Mouse (Mus musculus): ENCODE data around the gene Cd248. TPM values are rescaled to one million over a fixed set of nuclear protein-coding genes. Genes with fewer than 3 reads are reported as not detected.
A peak's percentile ranks its signal among the peaks of the same experiment; 100 is the strongest.

Cd248 gene
- polyA plus RNA-seq, 1 experiment, result 3.1 TPM

GRCm38 (mm10) chr19:5069978-5070377 is 2.1 kb downstream of the Cd248 start:
- Histone ChIP-seq H3K4me3 (ENCODE audit: low read depth, low read length) (no peak overlapping the region), H3K9ac (ENCODE audit: low read depth, poor library complexity, severe bottlenecking) (no peak overlapping the region), H3K27me3 (ENCODE audit: control insufficient read depth, insufficient read depth, low read length, poor library complexity, severe bottlenecking) (no peaks in the 10 kb centered on the region), H3K4me1 (ENCODE audit: control insufficient read depth, insufficient read depth, low read length) (peaks cover 6% of the 10 kb centered on the region), H3K27ac (ENCODE audit: insufficient read depth, low read length) (no peak overlapping the region), H3K9me3 (replicated peaks; ENCODE audit: control insufficient read depth, insufficient read depth, low read length, poor library complexity, severe bottlenecking) (no peaks in the 10 kb centered on the region), H3K36me3 (ENCODE audit: control insufficient read depth, insufficient read depth, low read length, poor library complexity, severe bottlenecking) (no peaks in the 10 kb centered on the region)
- no peak for TF ChIP-seq POLR2A (IDR thresholded peaks at IDR 0.05; ENCODE audit: insufficient read depth, low read length)
- TF ChIP-seq CTCF (IDR thresholded peaks at IDR 0.05; ENCODE audit: low read depth, low read length), result no peak
- TF ChIP-seq EP300 (IDR thresholded peaks at IDR 0.05; ENCODE audit: insufficient read depth, low read depth, low read length), result no peak

- H3K27me3 ChIP-seq (ENCODE audit: control insufficient read depth, insufficient read depth, low read length, poor library complexity, severe bottlenecking), result no peaks in the 10 kb centered on the region
- no peaks in the 10 kb centered on the region for H3K9me3 ChIP-seq (replicated peaks; ENCODE audit: control insufficient read depth, insufficient read depth, low read length, poor library complexity, severe bottlenecking)
- H3K9ac ChIP-seq (ENCODE audit: low read depth, poor library complexity, severe bottlenecking), result peak overlapping the region; percentile 74
- TF ChIP-seq POLR2A (IDR thresholded peaks at IDR 0.05; ENCODE audit: insufficient read depth, low read length) (no peak), EP300 (IDR thresholded peaks at IDR 0.05; ENCODE audit: insufficient read depth, low read depth, low read length) (no peak), CTCF (IDR thresholded peaks at IDR 0.05; ENCODE audit: low read depth, low read length) (no peak)
- peaks cover 6% of the 10 kb centered on the region for H3K4me1 ChIP-seq (ENCODE audit: control insufficient read depth, insufficient read depth, low read length)
- H3K36me3 ChIP-seq (ENCODE audit: control insufficient read depth, insufficient read depth, low read length, poor library complexity, severe bottlenecking), result no peaks in the 10 kb centered on the region
- peak overlapping the region; percentile 48; the same call in 1 of the 2 replicates for H3K27ac ChIP-seq (ENCODE audit: insufficient read depth, low read length)
- H3K4me3 ChIP-seq (ENCODE audit: low read depth, low read length), result peak overlapping the region; percentile 78; the same call in 1 of the 2 replicates
Measured at GRCm38 (mm10) chr19:5071077-5071476, 3.2 kb downstream of the Cd248 start.

GRCm38 (mm10) chr19:5071545-5072369 is 3.9 kb downstream of the Cd248 start:
- Histone ChIP-seq H3K27ac (ENCODE audit: insufficient read depth, low read length) (peak overlapping the region; percentile 83), H3K9me3 (replicated peaks; ENCODE audit: control insufficient read depth, insufficient read depth, low read length, poor library complexity, severe bottlenecking) (no peaks in the 10 kb centered on the region), H3K4me1 (ENCODE audit: control insufficient read depth, insufficient read depth, low read length) (peaks cover 6% of the 10 kb centered on the region), H3K27me3 (ENCODE audit: control insufficient read depth, insufficient read depth, low read length, poor library complexity, severe bottlenecking) (no peaks in the 10 kb centered on the region), H3K36me3 (ENCODE audit: control insufficient read depth, insufficient read depth, low read length, poor library complexity, severe bottlenecking) (no peaks in the 10 kb centered on the region), H3K4me3 (ENCODE audit: low read depth, low read length) (peak overlapping the region; percentile 78), H3K9ac (ENCODE audit: low read depth, poor library complexity, severe bottlenecking) (peak overlapping the region; percentile 74)
- TF ChIP-seq CTCF (IDR thresholded peaks at IDR 0.05; ENCODE audit: low read depth, low read length), result no peak
- peak; percentile 12 for TF ChIP-seq POLR2A (IDR thresholded peaks at IDR 0.05; ENCODE audit: insufficient read depth, low read length)
- TF ChIP-seq EP300 (IDR thresholded peaks at IDR 0.05; ENCODE audit: insufficient read depth, low read depth, low read length), result 0 out of 2 replicates have a peak, but pooled peaks have one; percentile 34

GRCm38 (mm10) chr19:5072389-5073019 is 4.6 kb downstream of the Cd248 start:
- no peaks in the 10 kb centered on the region for H3K4me1 ChIP-seq (ENCODE audit: control insufficient read depth, insufficient read depth, low read length)
- TF ChIP-seq CTCF (IDR thresholded peaks at IDR 0.05; ENCODE audit: low read depth, low read length) (no peak), EP300 (IDR thresholded peaks at IDR 0.05; ENCODE audit: insufficient read depth, low read depth, low read length) (no peak), POLR2A (IDR thresholded peaks at IDR 0.05; ENCODE audit: insufficient read depth, low read length) (no peak)

GRCm38 (mm10) chr19:5073028-5073427 is 5.2 kb downstream of the Cd248 start:
- H3K27ac ChIP-seq (ENCODE audit: insufficient read depth, low read length), result peak overlapping the region; percentile 83
- TF ChIP-seq CTCF (IDR thresholded peaks at IDR 0.05; ENCODE audit: low read depth, low read length), result peak; percentile 46
- no peak for TF ChIP-seq EP300 (IDR thresholded peaks at IDR 0.05; ENCODE audit: insufficient read depth, low read depth, low read length)
- H3K4me3 ChIP-seq (ENCODE audit: low read depth, low read length), result peak overlapping the region; percentile 72
- H3K4me1 ChIP-seq (ENCODE audit: control insufficient read depth, insufficient read depth, low read length), result no peaks in the 10 kb centered on the region
- no peaks in the 10 kb centered on the region for H3K9me3 ChIP-seq (replicated peaks; ENCODE audit: control insufficient read depth, insufficient read depth, low read length, poor library complexity, severe bottlenecking)
- no peaks in the 10 kb centered on the region for H3K27me3 ChIP-seq (ENCODE audit: control insufficient read depth, insufficient read depth, low read length, poor library complexity, severe bottlenecking)
- no peaks in the 10 kb centered on the region for H3K36me3 ChIP-seq (ENCODE audit: control insufficient read depth, insufficient read depth, low read length, poor library complexity, severe bottlenecking)
- H3K9ac ChIP-seq (ENCODE audit: low read depth, poor library complexity, severe bottlenecking), result peak overlapping the region; percentile 24; the same call in 1 of the 2 replicates

More at GRCm38 (mm10) chr19:5072389-5073019, 4.6 kb downstream of the Cd248 start:
- Histone ChIP-seq H3K9me3 (replicated peaks; ENCODE audit: control insufficient read depth, insufficient read depth, low read length, poor library complexity, severe bottlenecking) (no peaks in the 10 kb centered on the region), H3K36me3 (ENCODE audit: control insufficient read depth, insufficient read depth, low read length, poor library complexity, severe bottlenecking) (no peaks in the 10 kb centered on the region), H3K4me3 (ENCODE audit: low read depth, low read length) (peak overlapping the region; percentile 72), H3K27ac (ENCODE audit: insufficient read depth, low read length) (peak overlapping the region; percentile 83), H3K27me3 (ENCODE audit: control insufficient read depth, insufficient read depth, low read length, poor library complexity, severe bottlenecking) (no peaks in the 10 kb centered on the region), H3K9ac (ENCODE audit: low read depth, poor library complexity, severe bottlenecking) (peak overlapping the region; percentile 24; the same call in 1 of the 2 replicates)

All from ES-Bruce4 (cell line).